Mouse (Mus musculus) forebrain, embryonic 13.5 days (tissue): ENCODE measurements around the gene Pck2. TPM values are rescaled to one million over a fixed set of nuclear protein-coding genes. Genes with fewer than 3 reads are reported as not detected.

Experiments
- ATAC-seq: fragments of 200-750 bp; cut with Nextera tagmentation; 2 replicates; pipeline ENCODE4 v1.8.0; 2017
- H3K27ac ChIP-seq: fragments of 300-500 bp; sonication (generic); 2 replicates; pipeline ENCODE4 v1.5.1; 2015; ENCODE audit warnings: inconsistent platforms, mild to moderate bottlenecking, moderate library complexity
- H3K27me3 ChIP-seq: fragments of 300-500 bp; sonication (generic); 2 replicates; pipeline ENCODE4 v1.6.1; 2015; ENCODE audit warnings: mild to moderate bottlenecking, inconsistent platforms
- H3K36me3 ChIP-seq: fragments of 300-500 bp; sonication (generic); 2 replicates; pipeline ENCODE4 v1.6.1; 2015; ENCODE audit warnings: mild to moderate bottlenecking, inconsistent platforms; ENCODE audit not compliant: poor library complexity, severe bottlenecking
- H3K4me1 ChIP-seq: fragments of 300-500 bp; sonication (generic); 2 replicates; pipeline ENCODE4 v1.6.1; 2015; ENCODE audit warnings: inconsistent platforms
- H3K4me2 ChIP-seq: fragments of 300-500 bp; sonication (generic); 2 replicates; pipeline ENCODE4 v1.6.1; 2015; ENCODE audit warnings: inconsistent platforms, mild to moderate bottlenecking, moderate library complexity
- H3K4me3 ChIP-seq: fragments of 300-500 bp; sonication (generic); 2 replicates; pipeline ENCODE4 v1.5.1; 2015; ENCODE audit warnings: mild to moderate bottlenecking, inconsistent platforms
- H3K9ac ChIP-seq: fragments of 300-500 bp; sonication (generic); 2 replicates; pipeline ENCODE4 v1.6.1; 2015; ENCODE audit warnings: mild to moderate bottlenecking, inconsistent platforms
- H3K9me3 ChIP-seq: fragments of 300-500 bp; sonication (generic); replicated peaks from 2 replicates; pipeline ENCODE4 v1.6.1; 2016; ENCODE audit warnings: inconsistent platforms
- WGBS: fragments of 180-500 bp; shearing (Covaris S2); methylation state at CpG from one replicate; pipeline ENCODE4 v1.1.7; 2015; 5-methylcytosine and 5-hydroxymethylcytosine counted together
- polyA plus RNA-seq: library from polyadenylated mRNA; unstranded; fragments of >200 nt; fragmentation: Nextera tagmentation; extraction: Ambion mirVana; gene quantifications from 2 replicates; pipeline ENCODE4 v1.2.1, GENCODE M21; 2015

The Pck2 gene
- polyA plus RNA-seq, 1 experiment from 2014 or later, result 18.1 TPM

DNA sequence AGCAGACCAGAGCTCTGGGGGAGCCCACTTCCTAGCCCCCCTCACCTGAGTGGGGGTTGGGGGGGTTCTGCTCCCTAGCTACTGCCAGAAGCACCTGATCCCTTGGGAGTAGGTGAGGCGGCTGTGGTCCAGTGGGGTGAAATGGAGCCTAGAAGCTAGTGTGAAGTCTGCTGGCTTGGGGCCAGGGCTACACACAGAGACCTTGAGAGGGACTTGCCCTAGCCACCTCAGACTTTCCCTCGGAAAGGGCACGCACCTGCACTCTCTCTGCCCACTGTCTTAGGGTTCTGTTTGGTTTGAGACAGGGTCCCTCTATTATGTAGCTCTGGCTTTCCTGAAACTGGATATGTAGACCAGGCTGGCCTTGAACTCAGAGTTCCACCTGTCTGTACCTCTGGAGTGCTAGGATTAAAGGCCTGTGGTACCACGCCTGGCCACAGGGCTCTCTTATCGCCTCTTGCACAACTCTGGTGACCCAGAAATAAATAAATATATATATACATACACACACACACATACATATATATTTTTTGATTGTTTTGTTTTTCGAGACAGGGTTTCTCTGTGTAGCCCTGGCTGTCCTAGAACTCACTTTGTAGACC is 38.7 kb downstream of the Pck2 start:
- H3K9ac ChIP-seq, result peak overlapping the region; percentile 84
- no peaks in the 10 kb centered on the region for H3K9me3 ChIP-seq
- peaks cover 25% of the 10 kb centered on the region for H3K36me3 ChIP-seq
- H3K4me1 ChIP-seq, result peaks cover 14% of the 10 kb centered on the region
- 32% methylated on average over 6 of the region's 6 CpGs for WGBS
- H3K27ac ChIP-seq, result peak overlapping the region; percentile 87
- ATAC-seq, result peak; percentile 31
- H3K27me3 ChIP-seq, result no peaks in the 10 kb centered on the region
- peak overlapping the region; percentile 64 for H3K4me3 ChIP-seq
- peak overlapping the region; percentile 89 for H3K4me2 ChIP-seq

DNA sequence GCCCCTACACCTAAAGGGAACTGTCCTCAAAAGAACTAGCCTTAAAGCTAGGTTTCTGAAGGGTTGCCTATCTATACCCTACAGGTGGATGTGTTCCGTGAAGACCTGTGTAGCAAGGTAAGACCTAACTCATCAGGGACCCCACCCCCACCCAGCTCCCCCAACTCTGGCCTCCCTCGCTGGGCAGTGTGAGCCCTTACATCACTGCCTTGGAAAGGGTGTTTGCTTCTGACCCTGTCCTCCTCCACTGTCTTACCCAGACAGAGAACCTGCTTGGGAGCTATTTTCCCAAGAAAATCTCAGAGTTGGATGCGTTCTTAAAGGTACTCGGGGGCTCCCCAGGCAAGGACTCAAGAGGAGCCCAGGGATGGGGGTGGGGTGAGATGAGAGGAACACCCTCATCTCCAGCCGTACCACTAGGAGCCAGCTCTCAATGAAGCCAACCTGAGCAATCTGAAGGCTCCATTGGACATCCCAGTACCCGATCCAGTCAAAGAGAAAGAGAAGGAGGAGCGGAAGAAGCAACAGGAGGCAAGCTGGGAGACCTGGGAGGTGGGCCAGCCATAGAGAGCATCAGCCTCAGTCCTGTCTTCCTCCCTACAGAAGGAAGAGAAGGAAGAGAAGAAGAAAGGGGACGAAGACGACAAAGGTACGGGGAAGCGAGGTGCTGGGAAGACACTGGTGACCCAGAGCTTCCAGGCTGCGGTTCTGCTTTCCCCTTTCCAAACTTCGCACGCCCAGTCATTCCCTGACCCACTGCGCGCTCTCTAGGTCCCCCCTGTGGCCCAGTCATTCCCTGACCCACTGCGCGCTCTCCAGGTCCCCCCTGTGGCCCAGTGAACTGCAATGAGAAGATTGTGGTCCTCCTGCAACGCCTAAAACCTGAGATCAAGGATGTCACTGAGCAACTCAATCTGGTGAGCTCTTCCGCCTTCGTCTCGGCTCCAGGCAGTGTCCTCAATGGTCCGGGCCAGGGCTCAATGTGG is 39.7 kb downstream of the Pck2 start:
- Histone ChIP-seq H3K4me1 (peaks cover 20% of the 10 kb centered on the region), H3K4me2 (peak overlapping the region; percentile 89; the same call in 1 of the 2 replicates), H3K9me3 (no peaks in the 10 kb centered on the region), H3K27me3 (no peaks in the 10 kb centered on the region), H3K27ac (no peak overlapping the region), H3K9ac (no peak overlapping the region), H3K4me3 (no peak overlapping the region), H3K36me3 (peaks cover 25% of the 10 kb centered on the region)
- ATAC-seq, result no peak
- WGBS, result 90% methylated on average over 23 of the region's 23 CpGs

DNA sequence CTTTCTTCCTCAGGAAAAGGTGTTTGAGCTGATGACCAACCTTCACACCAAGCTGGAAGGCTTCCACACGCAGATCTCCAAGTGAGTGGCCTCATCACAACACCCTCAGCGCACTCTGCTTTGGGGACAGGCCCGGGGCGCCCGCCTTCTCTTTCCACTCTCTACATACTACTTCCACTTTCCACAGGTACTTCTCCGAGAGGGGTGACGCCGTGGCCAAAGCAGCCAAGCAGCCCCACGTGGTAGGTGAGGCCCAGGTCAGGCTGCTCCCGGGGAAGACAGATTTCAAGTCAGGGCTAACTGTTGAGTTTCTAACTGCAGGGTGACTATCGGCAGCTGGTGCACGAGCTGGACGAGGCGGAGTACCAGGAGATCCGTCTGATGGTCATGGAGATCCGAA is 40.7 kb downstream of the Pck2 start:
- no peak for ATAC-seq
- Histone ChIP-seq H3K9me3 (no peaks in the 10 kb centered on the region), H3K27me3 (no peaks in the 10 kb centered on the region), H3K36me3 (peaks cover 25% of the 10 kb centered on the region), H3K9ac (no peak overlapping the region), H3K4me2 (no peak overlapping the region), H3K4me1 (peaks cover 24% of the 10 kb centered on the region), H3K4me3 (no peak overlapping the region), H3K27ac (no peak overlapping the region)
- 96% methylated on average over 16 of the region's 16 CpGs for WGBS

DNA sequence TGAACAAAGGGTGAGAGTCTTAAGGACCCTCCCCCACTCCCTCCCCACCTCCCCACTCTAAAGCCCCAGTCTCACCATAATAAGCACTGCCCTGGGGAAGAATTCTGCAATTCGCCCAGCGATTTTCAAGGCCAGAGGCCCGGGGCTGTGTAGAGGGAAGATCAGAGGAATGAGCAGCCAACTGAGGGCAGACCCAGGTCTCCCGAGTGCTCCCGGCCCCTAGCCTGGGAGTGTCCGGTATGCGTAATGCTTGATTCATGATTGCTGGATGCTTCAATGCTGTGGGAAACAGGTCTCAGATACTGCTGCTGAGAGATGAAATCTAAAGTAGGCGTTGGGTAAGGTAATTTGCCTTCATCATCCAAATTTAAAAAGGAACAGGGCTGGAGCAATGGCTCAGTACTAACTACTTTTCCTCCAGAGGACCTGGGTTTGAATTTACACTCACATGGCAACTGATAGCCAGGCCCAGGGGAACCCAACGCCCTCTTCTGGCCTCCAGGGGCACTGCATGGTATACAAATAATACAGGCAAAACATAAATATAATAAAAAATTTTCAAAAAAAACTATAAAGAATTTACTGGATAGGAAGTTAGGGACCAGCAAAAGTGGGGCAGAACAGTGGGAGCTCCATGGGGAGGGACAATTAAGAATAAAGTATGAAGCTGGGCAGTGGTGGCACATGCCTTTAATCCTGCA is 42.1 kb downstream of the Pck2 start:
- Histone ChIP-seq H3K4me1 (peaks cover 24% of the 10 kb centered on the region), H3K27ac (no peak overlapping the region), H3K27me3 (no peaks in the 10 kb centered on the region), H3K4me2 (no peak overlapping the region), H3K9ac (no peak overlapping the region), H3K9me3 (no peaks in the 10 kb centered on the region), H3K36me3 (peaks cover 30% of the 10 kb centered on the region), H3K4me3 (no peak overlapping the region)
- no peak for ATAC-seq
- 72% methylated on average over 9 of the region's 9 CpGs for WGBS

DNA sequence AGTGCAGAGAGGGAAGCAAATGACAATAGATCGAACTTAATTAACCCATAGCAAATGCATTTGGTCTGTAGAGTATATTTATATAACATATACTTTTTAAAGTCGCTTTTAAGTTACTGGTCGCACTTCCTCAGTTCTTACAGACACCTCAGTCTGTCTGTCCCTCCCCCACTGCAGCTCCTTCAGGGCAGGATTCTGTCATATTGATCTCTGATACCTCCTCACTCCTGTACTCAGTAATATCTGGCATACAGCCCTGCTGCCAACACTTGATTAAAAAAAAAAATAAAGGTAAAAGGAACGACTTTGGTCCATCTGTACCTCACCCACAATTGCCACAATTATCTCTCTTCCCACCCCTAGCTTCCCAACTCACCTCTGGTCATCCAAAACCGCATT is 44.2 kb downstream of the Pck2 start:
- no peak for ATAC-seq
- H3K27ac ChIP-seq, result no peak overlapping the region

DNA sequence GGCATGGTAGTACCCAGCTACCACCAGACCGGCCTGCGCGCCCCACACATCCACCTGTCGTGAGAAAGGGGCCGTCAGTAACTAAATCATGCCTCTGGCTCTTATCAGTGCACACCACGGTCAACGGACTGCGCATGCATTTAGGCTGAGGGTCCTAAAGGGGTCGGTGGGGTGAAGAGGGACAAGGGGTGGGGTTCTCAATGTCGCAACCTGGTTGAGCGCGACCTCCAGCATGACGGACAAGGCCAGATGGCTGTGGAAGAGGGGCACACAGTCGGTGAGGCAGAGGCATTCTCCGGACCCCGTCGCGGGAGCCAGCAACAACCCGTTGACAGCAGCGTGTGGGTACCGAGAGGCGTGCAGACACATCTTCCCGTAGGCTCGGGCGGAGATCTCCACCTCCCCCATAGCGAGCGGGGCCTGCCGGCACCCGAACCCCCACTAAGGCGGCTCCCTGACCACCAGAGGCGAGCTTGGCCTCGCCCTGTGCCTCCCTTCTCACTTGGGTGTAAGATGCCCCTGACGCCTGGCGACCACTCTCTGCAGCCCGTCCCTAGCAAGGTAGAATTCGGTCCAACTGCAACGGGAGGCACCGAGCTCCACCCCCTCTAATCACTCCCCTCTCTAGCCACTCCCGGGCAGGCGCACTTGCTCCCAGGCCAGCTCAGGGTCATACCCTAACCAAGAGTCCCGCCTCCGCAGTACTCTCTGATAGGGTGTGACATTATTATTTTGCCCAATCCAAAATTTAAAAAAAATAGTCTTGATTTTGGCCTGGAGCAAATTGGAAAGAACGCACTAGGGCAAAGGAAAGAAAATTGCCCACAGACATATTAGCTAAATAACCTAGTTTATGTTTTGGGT is 44.9 kb downstream of the Pck2 start, which contains the start of gene Emc9:
Gene Emc9 (minus strand): TSS at position 601 of the 864 bp plus-strand sequence.
- H3K36me3 ChIP-seq, result peaks cover 36% of the 10 kb centered on the region
- H3K4me2 ChIP-seq, result peak within 1 kb of the TSS; percentile 70
- WGBS, result 3% methylated on average over 43 of the region's 43 CpGs
- H3K9ac ChIP-seq, result peak within 1 kb of the TSS; percentile 56
- no peaks in the 10 kb centered on the region for H3K27me3 ChIP-seq
- H3K27ac ChIP-seq, result no peak within 1 kb of the TSS
- no peaks in the 10 kb centered on the region for H3K9me3 ChIP-seq
- peak within 1 kb of the TSS; percentile 40 for H3K4me3 ChIP-seq
- peaks cover 18% of the 10 kb centered on the region for H3K4me1 ChIP-seq
- ATAC-seq, result peak; percentile 61

More for the DNA sequence above, 44.2 kb downstream of the Pck2 start:
- H3K4me3 ChIP-seq, result peak overlapping the region; percentile 40
- no peaks in the 10 kb centered on the region for H3K9me3 ChIP-seq
- 35% methylated on average over 5 of the region's 5 CpGs for WGBS
- H3K36me3 ChIP-seq, result peaks cover 39% of the 10 kb centered on the region
- H3K4me1 ChIP-seq, result peaks cover 14% of the 10 kb centered on the region
- H3K4me2 ChIP-seq, result peak overlapping the region; percentile 70
- no peaks in the 10 kb centered on the region for H3K27me3 ChIP-seq
- H3K9ac ChIP-seq, result peak overlapping the region; percentile 56; the same call in 1 of the 2 replicates

DNA sequence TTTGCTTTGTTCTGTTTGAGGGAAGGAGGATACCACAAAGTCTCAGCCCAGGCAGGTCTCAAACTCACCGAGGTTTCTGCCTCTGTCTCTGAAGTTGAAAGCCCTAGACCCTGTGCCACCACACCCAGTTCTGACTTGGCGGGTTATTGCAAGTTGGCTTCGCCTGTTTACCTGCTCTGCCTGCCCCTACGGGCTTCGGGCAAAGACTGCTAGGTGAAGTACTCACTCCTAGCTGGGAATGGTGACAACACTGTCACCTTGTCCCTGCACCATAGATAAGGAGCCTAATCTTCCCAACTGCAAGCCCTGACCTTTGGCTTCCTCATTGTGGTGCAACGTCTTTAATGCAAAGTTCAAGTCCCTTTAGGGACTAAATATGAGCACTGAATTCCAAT is 45.5 kb downstream of the Pck2 start:
- H3K4me3 ChIP-seq, result no peak overlapping the region
- no peak overlapping the region for H3K27ac ChIP-seq
- WGBS, result 65% methylated on average over 6 of the region's 6 CpGs
- H3K9me3 ChIP-seq, result no peaks in the 10 kb centered on the region
- H3K9ac ChIP-seq, result no peak overlapping the region
- peaks cover 25% of the 10 kb centered on the region for H3K4me1 ChIP-seq
- no peak for ATAC-seq
- H3K36me3 ChIP-seq, result peaks cover 30% of the 10 kb centered on the region
- H3K4me2 ChIP-seq, result peak overlapping the region; percentile 70
- H3K27me3 ChIP-seq, result no peaks in the 10 kb centered on the region

DNA sequence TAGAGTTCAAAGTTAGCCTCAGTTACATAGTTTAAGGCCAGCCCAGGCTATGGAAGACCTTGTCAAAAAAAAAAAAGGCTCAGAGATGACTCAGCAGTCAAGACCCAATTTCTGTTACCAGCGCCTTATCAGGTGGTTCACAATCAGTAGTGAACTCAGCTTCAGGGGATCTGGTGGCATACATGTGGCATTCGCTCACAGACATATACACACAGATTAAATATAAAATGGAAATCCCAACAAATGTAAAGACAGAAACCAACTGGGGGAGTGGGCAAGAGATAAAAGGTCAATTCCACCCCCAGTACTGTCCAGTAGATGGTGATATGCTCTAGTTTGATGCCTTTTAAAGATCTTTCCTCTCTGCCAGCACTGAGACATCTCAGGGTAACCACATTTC is 46.1 kb downstream of the Pck2 start:
- Histone ChIP-seq H3K9ac (no peak overlapping the region), H3K27me3 (no peaks in the 10 kb centered on the region), H3K4me3 (no peak overlapping the region), H3K4me2 (no peak overlapping the region), H3K9me3 (no peaks in the 10 kb centered on the region), H3K4me1 (peaks cover 25% of the 10 kb centered on the region), H3K27ac (no peak overlapping the region), H3K36me3 (peaks cover 24% of the 10 kb centered on the region)
- no peak for ATAC-seq
- whole genome bisulfite sequencing, result 97% methylated on average over 2 of the region's 2 CpGs

DNA sequence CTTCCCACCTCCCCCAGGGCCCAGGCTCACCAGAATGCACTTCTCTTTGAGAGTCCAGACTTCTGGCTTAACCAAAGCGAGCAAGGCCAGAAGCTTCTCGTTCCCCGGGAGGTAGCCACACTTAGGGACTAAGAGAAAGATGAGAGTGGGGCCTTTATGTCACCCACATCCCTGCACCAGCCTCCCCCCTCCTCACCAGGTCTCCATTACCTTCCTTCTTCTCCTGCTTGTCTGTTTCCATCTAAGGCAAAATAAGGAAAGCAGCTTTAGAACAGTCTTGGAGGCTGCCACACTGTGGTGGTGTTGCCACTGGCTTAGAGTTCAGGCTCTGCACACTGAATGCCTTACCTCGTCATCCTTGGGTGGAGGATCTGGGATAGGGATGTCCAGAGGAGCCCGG is 49.2 kb downstream of the Pck2 start:
- Histone ChIP-seq H3K4me2 (no peak overlapping the region), H3K9me3 (no peaks in the 10 kb centered on the region), H3K4me3 (no peak overlapping the region), H3K9ac (0 out of 2 replicates have a peak overlapping the region, but pooled peaks have one; percentile 21), H3K27me3 (no peaks in the 10 kb centered on the region), H3K27ac (no peak overlapping the region), H3K4me1 (peaks cover 43% of the 10 kb centered on the region), H3K36me3 (peaks cover 17% of the 10 kb centered on the region)
- whole genome bisulfite sequencing, result 88% methylated on average over 5 of the region's 5 CpGs
- no peak for ATAC-seq

DNA sequence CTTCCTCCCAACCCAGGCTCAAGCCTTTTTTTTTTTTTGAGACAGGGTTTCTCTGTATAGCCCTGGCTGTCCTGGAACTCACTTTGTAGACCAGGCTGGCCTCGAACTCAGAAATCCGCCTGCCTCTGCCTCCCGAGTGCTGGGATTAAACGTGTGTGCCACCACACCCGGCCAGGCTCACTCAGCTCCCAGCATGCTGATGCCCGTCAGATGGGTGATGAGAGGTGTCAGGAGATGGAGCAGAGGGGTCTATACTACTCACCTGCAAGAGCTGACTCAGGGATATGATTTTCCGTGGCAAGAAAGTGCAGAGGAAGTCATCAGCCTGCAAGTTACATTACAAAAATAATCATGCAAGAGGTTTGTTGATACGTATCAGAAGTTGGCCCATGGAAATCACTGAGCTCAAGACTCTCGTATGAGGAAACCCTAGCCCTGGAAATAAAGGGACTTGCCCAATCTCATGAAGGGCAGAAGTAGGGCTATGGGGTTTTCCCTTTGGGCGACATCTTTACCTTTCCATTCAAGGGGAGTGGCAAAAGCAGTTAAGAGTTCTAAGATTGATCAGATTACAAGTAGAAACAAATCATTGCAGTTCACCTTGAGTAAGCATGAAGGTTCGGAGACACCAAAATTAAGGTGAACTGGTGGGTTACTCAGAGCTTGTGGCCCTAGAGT is 49.8 kb downstream of the Pck2 start:
- no peak for ATAC-seq
- whole genome bisulfite sequencing, result 89% methylated on average over 11 of the region's 11 CpGs
- H3K36me3 ChIP-seq, result peaks cover 23% of the 10 kb centered on the region
- H3K9ac ChIP-seq, result peak overlapping the region; percentile 89
- H3K27me3 ChIP-seq, result no peaks in the 10 kb centered on the region
- H3K4me1 ChIP-seq, result peaks cover 36% of the 10 kb centered on the region
- peak overlapping the region; percentile 92 for H3K4me3 ChIP-seq
- H3K4me2 ChIP-seq, result peak overlapping the region; percentile 92
- H3K27ac ChIP-seq, result peak overlapping the region; percentile 94; the same call in 1 of the 2 replicates
- no peaks in the 10 kb centered on the region for H3K9me3 ChIP-seq
